Mouse (Mus musculus): ENCODE measurements around the gene Hoxb4. TPM values are rescaled to one million over a fixed set of nuclear protein-coding genes. Genes with fewer than 3 reads are reported as not detected.
A peak's percentile ranks its signal among the peaks of the same experiment; 100 is the strongest.

Hoxb4 gene
- polyA plus RNA-seq, 1 experiment from 2014 or later: 3.6 TPM

DNA sequence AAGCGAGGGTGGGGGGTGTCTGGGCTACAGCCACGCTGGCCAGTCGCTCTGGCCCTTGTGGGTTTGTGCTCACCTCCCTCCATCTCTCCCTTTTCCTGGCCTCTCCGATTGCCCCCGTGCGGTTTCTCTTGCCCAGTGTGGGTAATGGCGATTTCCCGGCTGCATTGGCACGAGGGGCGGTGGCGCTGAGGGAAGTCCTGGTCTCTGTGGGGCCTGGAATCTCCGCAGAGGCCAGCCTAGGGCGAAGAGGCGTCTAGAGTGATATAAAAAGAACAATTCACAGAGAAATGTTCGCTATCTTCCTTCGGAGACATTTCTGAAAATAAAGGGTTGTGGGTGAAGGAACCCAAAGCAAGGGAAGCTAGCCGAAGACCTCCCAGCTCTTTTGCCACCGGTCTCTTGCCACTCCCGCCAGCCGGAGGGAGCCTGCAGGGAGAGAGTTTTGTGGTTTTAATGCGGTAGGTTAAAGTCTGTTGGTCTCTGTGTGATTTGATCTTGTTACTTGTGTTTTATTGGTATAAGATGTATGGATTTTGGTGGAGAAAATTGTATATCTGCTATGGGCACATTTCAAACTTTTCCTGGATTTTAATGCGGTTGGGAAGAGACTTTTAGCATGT is 24.7 kb upstream of the Hoxb4 start:
- no peak for TF ChIP-seq CTCF (IDR thresholded peaks at IDR 0.05; ENCODE audit: low read depth)
- peak overlapping the region; percentile 98 for H3K9ac ChIP-seq (ENCODE audit: low read depth, low read length)
- peaks cover 23% of the 10 kb centered on the region for H3K4me1 ChIP-seq (replicated peaks; ENCODE audit: insufficient read depth, low read length)
- WGBS: under 1% methylated on average over 22 of the region's 22 CpGs
- no peaks in the 10 kb centered on the region for H3K27me3 ChIP-seq (ENCODE audit: insufficient read depth, low read length)
- no peaks in the 10 kb centered on the region for H3K36me3 ChIP-seq (ENCODE audit: insufficient read depth, low read length)
- ATAC-seq (replicated peaks; ENCODE audit: low FRiP score, low read depth) (no peak), DNase-seq (ENCODE audit: low spot score) (no peak)
- H3K4me3 ChIP-seq (replicated peaks; ENCODE audit: low read depth, low read length): peak overlapping the region; percentile 83
- peak overlapping the region; percentile 96 for H3K4me2 ChIP-seq (ENCODE audit: low read length)
- H3K9me3 ChIP-seq (replicated peaks; ENCODE audit: low read length): no peaks in the 10 kb centered on the region
- peak overlapping the region; percentile 99 for H3K27ac ChIP-seq

DNA sequence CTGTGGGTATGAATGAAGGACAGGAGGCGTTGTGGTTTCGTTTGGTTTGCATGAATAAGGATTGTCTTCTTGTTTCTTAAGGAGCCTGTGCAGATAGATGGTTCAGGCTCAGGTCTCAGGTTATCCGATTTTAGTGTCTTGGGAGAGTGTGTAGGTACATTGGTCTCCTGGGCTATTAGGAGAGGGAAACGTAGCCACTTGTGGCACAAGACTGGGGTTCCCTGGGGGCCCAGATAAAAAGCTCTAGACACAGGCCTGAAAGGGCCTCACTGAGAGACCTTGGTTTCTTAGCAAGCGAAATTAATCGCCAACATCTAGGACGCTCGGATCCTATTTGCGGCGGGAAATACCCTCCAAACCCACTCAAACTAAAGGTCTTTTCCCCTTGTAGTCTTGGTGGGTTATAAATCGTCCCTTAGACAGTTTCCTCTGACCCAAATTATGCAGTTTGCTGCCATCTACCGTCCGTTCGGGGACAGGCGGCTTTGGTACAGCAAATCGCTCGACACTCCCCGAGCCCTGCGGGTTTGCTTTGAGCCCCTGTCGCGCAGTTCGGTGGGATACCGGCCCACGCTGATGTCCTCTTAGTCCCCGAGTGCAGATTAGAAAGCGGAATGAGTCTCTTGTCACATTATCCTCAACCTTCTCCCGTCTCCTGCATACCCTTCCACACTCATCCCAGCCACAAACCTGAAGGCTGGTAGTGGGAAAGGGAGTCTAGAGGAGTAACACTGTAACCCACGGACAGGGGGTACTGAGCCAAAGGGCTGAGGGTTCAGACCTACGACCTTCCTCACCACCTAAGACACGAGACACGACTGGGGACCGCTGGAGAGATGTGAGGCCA is 23.6 kb upstream of the Hoxb4 start:
- peak overlapping the region; percentile 98 for H3K9ac ChIP-seq (ENCODE audit: low read depth, low read length)
- peak overlapping the region; percentile 96 for H3K4me2 ChIP-seq (ENCODE audit: low read length)
- DNase-seq (ENCODE audit: low spot score): peak; percentile 97
- no peaks in the 10 kb centered on the region for H3K9me3 ChIP-seq (replicated peaks; ENCODE audit: low read length)
- H3K27ac ChIP-seq: peak overlapping the region; percentile 99
- TF ChIP-seq CTCF (IDR thresholded peaks at IDR 0.05; ENCODE audit: low read depth): peak; percentile 84
- WGBS: under 1% methylated on average over 32 of the region's 32 CpGs
- ATAC-seq (replicated peaks; ENCODE audit: low FRiP score, low read depth): peak; percentile 10
- H3K27me3 ChIP-seq (ENCODE audit: insufficient read depth, low read length): no peaks in the 10 kb centered on the region
- peak overlapping the region; percentile 83 for H3K4me3 ChIP-seq (replicated peaks; ENCODE audit: low read depth, low read length)
- no peaks in the 10 kb centered on the region for H3K36me3 ChIP-seq (ENCODE audit: insufficient read depth, low read length)
- H3K4me1 ChIP-seq (replicated peaks; ENCODE audit: insufficient read depth, low read length): peaks cover 21% of the 10 kb centered on the region

DNA sequence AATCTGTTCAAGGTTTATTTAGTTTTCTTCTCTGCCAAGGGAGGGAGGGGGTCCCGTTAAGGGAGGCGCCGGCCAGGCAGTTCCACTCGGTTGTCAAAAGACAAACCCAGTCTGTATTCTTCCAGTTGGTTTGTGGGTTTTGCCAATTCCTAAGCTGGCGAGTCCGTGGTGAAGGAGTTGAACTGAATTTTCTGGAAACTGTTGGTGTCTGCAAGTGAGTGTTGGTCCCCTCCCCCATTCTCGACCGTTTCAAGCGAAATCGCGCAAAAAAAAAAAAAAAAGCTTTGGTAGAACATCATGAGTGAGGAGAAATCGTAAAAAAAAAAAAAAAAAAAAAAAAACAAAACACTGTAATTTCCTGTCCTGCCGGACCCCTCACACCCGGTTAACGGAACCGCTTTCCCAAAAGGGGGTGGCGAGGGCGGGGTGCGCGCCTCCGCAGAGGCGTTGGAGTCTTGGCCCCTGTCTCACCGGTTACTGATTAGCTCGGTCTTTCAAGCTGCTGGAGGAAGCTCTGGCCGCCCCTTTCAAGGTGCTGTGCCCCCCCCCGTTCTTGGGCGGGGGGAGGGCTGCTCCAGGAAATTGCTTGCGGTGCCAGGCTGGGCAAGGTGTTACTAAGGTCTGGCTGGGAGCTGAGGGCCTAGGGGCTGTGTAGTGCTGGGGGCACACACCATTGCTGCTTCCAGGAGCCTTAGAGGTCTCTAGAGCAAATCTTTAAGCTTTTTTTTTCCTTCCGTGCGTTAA is 22.8 kb upstream of the Hoxb4 start:
- WGBS: 1% methylated on average over 29 of the region's 30 CpGs
- ATAC-seq (replicated peaks; ENCODE audit: low FRiP score, low read depth) (peak; percentile 14; the same call in 1 of the 2 replicates), DNase-seq (ENCODE audit: low spot score) (no peak)
- Histone ChIP-seq H3K4me2 (ENCODE audit: low read length) (peak overlapping the region; percentile 96), H3K27me3 (ENCODE audit: insufficient read depth, low read length) (no peaks in the 10 kb centered on the region), H3K9me3 (replicated peaks; ENCODE audit: low read length) (no peaks in the 10 kb centered on the region), H3K36me3 (ENCODE audit: insufficient read depth, low read length) (no peaks in the 10 kb centered on the region), H3K4me3 (replicated peaks; ENCODE audit: low read depth, low read length) (peak overlapping the region; percentile 83), H3K27ac (peak overlapping the region; percentile 99), H3K4me1 (replicated peaks; ENCODE audit: insufficient read depth, low read length) (peaks cover 14% of the 10 kb centered on the region), H3K9ac (ENCODE audit: low read depth, low read length) (peak overlapping the region; percentile 98)
- no peak for TF ChIP-seq CTCF (IDR thresholded peaks at IDR 0.05; ENCODE audit: low read depth)

DNA sequence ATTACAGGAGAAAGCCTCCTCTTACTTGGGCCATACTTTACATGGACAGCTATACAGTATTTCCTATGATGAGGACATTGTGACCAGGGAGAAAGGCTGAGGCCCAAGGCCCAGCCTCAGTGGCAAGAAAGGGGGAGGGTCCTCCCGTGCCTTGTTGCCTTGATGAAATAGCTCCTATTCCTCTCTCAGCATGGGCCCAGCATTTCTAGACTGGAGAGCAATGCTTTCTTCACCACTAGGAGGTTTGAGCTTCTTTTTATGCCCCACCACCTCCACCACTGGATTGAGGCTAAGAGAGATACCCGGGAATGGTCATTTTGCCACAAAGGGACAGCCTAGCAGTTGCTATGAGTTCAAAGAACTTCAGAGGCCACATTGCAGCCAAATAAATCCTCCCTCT is 21.1 kb upstream of the Hoxb4 start:
- peak overlapping the region; percentile 99 for H3K27ac ChIP-seq
- H3K9ac ChIP-seq (ENCODE audit: low read depth, low read length): peak overlapping the region; percentile 98
- peak; percentile 39; the same call in 1 of the 2 replicates for TF ChIP-seq CTCF (IDR thresholded peaks at IDR 0.05; ENCODE audit: low read depth)
- H3K4me3 ChIP-seq (replicated peaks; ENCODE audit: low read depth, low read length): peak overlapping the region; percentile 83
- no peaks in the 10 kb centered on the region for H3K27me3 ChIP-seq (ENCODE audit: insufficient read depth, low read length)
- 16% methylated on average over 2 of the region's 2 CpGs for WGBS
- ATAC-seq (replicated peaks; ENCODE audit: low FRiP score, low read depth): no peak
- peak overlapping the region; percentile 96 for H3K4me2 ChIP-seq (ENCODE audit: low read length)
- DNase-seq (ENCODE audit: low spot score): no peak
- H3K36me3 ChIP-seq (ENCODE audit: insufficient read depth, low read length): 0 out of 2 replicates have a peak, but pooled peaks cover 5% of the 10 kb centered on the region
- peaks cover 20% of the 10 kb centered on the region for H3K4me1 ChIP-seq (replicated peaks; ENCODE audit: insufficient read depth, low read length)
- no peaks in the 10 kb centered on the region for H3K9me3 ChIP-seq (replicated peaks; ENCODE audit: low read length)

DNA sequence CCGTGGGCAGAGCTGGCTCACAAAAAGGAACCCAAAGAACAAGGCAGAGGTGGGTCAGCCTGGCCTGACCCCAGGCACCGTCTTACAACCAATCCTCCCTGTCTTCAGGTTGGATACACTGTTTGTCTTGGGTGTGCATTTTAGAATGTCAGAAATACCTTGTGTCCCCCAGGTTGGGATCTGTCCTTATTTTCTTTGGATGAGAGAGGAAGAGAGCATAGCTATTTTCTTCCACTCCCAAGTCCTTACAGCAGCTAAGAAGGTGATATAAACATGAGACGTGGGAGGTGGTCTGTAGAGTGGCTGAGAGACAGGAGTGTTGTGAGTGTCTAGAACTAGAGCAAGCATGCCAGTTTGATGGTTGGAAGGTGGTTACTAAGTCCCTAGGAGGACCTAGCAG is 20.6 kb upstream of the Hoxb4 start:
- H3K27ac ChIP-seq: peak overlapping the region; percentile 99
- H3K36me3 ChIP-seq (ENCODE audit: insufficient read depth, low read length): 0 out of 2 replicates have a peak, but pooled peaks cover 5% of the 10 kb centered on the region
- peak overlapping the region; percentile 83 for H3K4me3 ChIP-seq (replicated peaks; ENCODE audit: low read depth, low read length)
- peak overlapping the region; percentile 96 for H3K4me2 ChIP-seq (ENCODE audit: low read length)
- H3K9me3 ChIP-seq (replicated peaks; ENCODE audit: low read length): no peaks in the 10 kb centered on the region
- ATAC-seq (replicated peaks; ENCODE audit: low FRiP score, low read depth) (no peak), DNase-seq (ENCODE audit: low spot score) (no peak)
- H3K4me1 ChIP-seq (replicated peaks; ENCODE audit: insufficient read depth, low read length): peaks cover 24% of the 10 kb centered on the region
- no peaks in the 10 kb centered on the region for H3K27me3 ChIP-seq (ENCODE audit: insufficient read depth, low read length)
- TF ChIP-seq CTCF (IDR thresholded peaks at IDR 0.05; ENCODE audit: low read depth): no peak
- WGBS: 20% methylated on average over 3 of the region's 3 CpGs
- peak overlapping the region; percentile 98 for H3K9ac ChIP-seq (ENCODE audit: low read depth, low read length)
